Mouse (Mus musculus): ENCODE results near the gene Hlf.
A peak's percentile ranks its signal among the peaks of the same experiment; 100 is the strongest.

Gene Hlf

GRCm38 (mm10) chr11:90390817-90391173 lies at the start of gene Hlf:
Gene Hlf (minus strand): TSS chr11:90390895.
- DNase-seq (ENCODE audit: low spot score in 2 of 2) = peak; percentile 72 to 84

GRCm38 (mm10) chr11:90438768-90439167 lies 48.1 kb upstream of the Hlf start:
- no peak for DNase-seq (ENCODE audit: low spot score in 2 of 2)

- no peak for DNase-seq (ENCODE audit: low spot score in 2 of 2)
These were observed 34.5 kb upstream of the Hlf start for GRCm38 (mm10) chr11:90425207-90425525.

- DNase-seq (ENCODE audit: low spot score in 2 of 2) = no peak
These were observed 33.9 kb upstream of the Hlf start for GRCm38 (mm10) chr11:90424334-90425206.

GRCm38 (mm10) chr11:90423896-90424295 lies 33.2 kb upstream of the Hlf start:
- no peak for DNase-seq (ENCODE audit: low spot score in 2 of 2)

GRCm38 (mm10) chr11:90419706-90420105 lies 29.0 kb upstream of the Hlf start:
- no peak for DNase-seq (ENCODE audit: low spot score in 2 of 2)

GRCm38 (mm10) chr11:90417921-90418320 lies 27.2 kb upstream of the Hlf start:
- DNase-seq (ENCODE audit: low spot score in 2 of 2) = peak; percentile 77 to 87

- no peak for DNase-seq (ENCODE audit: low spot score in 2 of 2)
These were observed 26.3 kb upstream of the Hlf start for GRCm38 (mm10) chr11:90417011-90417410.

GRCm38 (mm10) chr11:90398850-90399249 lies 8.2 kb upstream of the Hlf start:
- DNase-seq (ENCODE audit: low spot score in 2 of 2) = no peak

GRCm38 (mm10) chr11:90391271-90392185 lies 833 bp upstream of the Hlf start:
- no peak for DNase-seq (ENCODE audit: low spot score in 2 of 2)

GRCm38 (mm10) chr11:90389902-90390816 lies 536 bp downstream of the Hlf start:
- DNase-seq (ENCODE audit: low spot score in 2 of 2) = no peak

GRCm38 (mm10) chr11:90389174-90389901 lies 1.4 kb downstream of the Hlf start:
- DNase-seq (ENCODE audit: low spot score in 2 of 2) = no peak

- no peak for DNase-seq (ENCODE audit: low spot score in 2 of 2)
These were observed 2.9 kb downstream of the Hlf start for GRCm38 (mm10) chr11:90387501-90388440.

- DNase-seq (ENCODE audit: low spot score in 2 of 2) = no peak
These were observed 8.6 kb downstream of the Hlf start for GRCm38 (mm10) chr11:90382005-90382611.

GRCm38 (mm10) chr11:90381113-90381512 lies 9.6 kb downstream of the Hlf start:
- no peak for DNase-seq (ENCODE audit: low spot score in 2 of 2)

- no peak for DNase-seq (ENCODE audit: low spot score in 2 of 2)
These were observed 10.5 kb downstream of the Hlf start for GRCm38 (mm10) chr11:90380131-90380685.

GRCm38 (mm10) chr11:90378008-90378407 lies 12.7 kb downstream of the Hlf start:
- DNase-seq (ENCODE audit: low spot score in 2 of 2) = no peak

- DNase-seq (ENCODE audit: low spot score in 2 of 2) = no peak
These were observed 14.3 kb downstream of the Hlf start for GRCm38 (mm10) chr11:90376436-90376835.

GRCm38 (mm10) chr11:90371470-90372100 lies 19.1 kb downstream of the Hlf start:
- no peak for DNase-seq (ENCODE audit: low spot score in 2 of 2)
